Mouse (Mus musculus): ENCODE measurements at regions not wholly inside any gene's neighbourhood (a gene's known extent, or its start where the extent isn't known, plus 50 kb on each side); places are given as distances from the start of the nearest gene placed in this dataset.
"Not testable (repeated sequence)": the region's sequence is repeated elsewhere in the genome, so short reads cannot be mapped to it uniquely, and the experiment has no call there.

- not testable (repeated sequence) for TF ChIP-seq POLR2A (IDR thresholded peaks at IDR 0.05; ENCODE audit: insufficient read depth, low read length); CTCF (IDR thresholded peaks at IDR 0.05; ENCODE audit: low read depth, low read length)
- TF ChIP-seq EP300 (IDR thresholded peaks at IDR 0.05; ENCODE audit: insufficient read depth, low read depth, low read length), result peak; percentile 61; the same call in 1 of the 2 replicates
Measured at GRCm38 (mm10) chr13:79867501-79867900, 1015.7 kb upstream of the Arrdc3 start.

Measured in ES-Bruce4 (cell line).